Mouse (Mus musculus): Measurements from ENCODE around the gene Apoe. TPM values are rescaled to one million over a fixed set of nuclear protein-coding genes. Genes with fewer than 3 reads are reported as not detected.

Apoe gene
- polyA plus RNA-seq (2015; fragmentation: Nextera tagmentation; extraction: Ambion mirVana): 3,720 and 4,229 TPM in 2 replicates

DNA sequence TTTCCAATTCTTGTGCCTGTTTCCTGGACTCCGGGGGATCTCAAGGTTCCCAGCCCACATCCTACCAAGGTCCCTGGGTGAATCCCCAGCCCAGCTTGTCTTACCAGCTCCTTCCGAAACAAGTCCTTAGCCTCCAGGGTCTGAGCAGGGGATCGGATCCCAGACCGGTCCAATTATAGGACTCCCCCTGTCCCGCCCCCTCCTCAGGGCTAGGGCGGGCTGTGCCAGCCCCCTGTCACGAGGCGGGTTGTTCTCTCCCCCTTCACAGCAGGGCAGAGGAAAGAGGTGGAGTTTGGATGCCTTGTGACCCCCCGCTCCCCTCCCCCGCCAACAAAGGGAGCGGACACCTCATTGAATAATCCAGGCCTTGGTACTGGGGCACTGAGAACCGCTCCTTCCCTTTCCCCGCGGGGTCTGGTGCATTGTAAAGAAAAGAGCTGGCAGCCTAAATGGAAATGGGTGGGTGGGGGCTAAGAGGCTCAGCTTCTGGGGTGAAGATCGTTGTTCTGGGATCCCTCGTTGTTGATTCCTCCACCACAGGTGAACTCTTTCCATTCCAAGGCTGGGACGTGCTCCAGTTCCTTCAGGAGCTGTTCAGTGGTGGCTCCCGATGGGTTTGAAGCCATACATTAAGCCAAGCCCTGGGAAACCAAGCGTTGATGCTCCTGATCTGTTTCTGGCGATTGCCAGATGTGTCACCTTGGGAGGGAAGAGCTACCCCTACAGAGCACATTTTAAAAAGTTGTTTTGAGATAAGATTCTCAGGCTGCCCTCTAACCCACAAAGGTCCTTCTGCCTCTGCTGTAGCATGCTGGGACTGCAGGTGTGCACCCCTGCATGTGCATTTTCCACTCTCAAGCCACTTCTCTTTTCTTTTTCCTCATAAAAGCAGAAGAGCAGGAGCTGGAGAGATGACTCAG is at the start of gene Apoe:
Gene Apoe, minus strand, starts transcription at position 282 of the 920 bp plus-strand sequence.
- H3K9me3 ChIP-seq (replicated peaks; ENCODE audit: control insufficient read depth, low read length): no peaks in the 10 kb centered on the region
- WGBS (ENCODE audit: insufficient replicate concordance): 1% methylated on average over 20 of the region's 20 CpGs
- H3K27ac ChIP-seq (ENCODE audit: low read length): peak within 1 kb of the TSS; percentile 79
- peak; percentile 76 for ATAC-seq (ENCODE audit: low read depth)
- peak within 1 kb of the TSS; percentile 44 for H3K4me2 ChIP-seq (ENCODE audit: low read depth, low read length)
- no peaks in the 10 kb centered on the region for H3K27me3 ChIP-seq (ENCODE audit: control insufficient read depth, insufficient read depth, low read depth, low read length)
- H3K9ac ChIP-seq (ENCODE audit: low read depth, low read length): peak within 1 kb of the TSS; percentile 53
- peaks cover 56% of the 10 kb centered on the region for H3K4me1 ChIP-seq (ENCODE audit: control insufficient read depth, low read depth, low read length)
- H3K36me3 ChIP-seq (ENCODE audit: control insufficient read depth, insufficient read depth): peaks cover 8% of the 10 kb centered on the region; the same call in 1 of the 2 replicates
- H3K4me3 ChIP-seq (ENCODE audit: low read depth, low read length): peak within 1 kb of the TSS; percentile 59

DNA sequence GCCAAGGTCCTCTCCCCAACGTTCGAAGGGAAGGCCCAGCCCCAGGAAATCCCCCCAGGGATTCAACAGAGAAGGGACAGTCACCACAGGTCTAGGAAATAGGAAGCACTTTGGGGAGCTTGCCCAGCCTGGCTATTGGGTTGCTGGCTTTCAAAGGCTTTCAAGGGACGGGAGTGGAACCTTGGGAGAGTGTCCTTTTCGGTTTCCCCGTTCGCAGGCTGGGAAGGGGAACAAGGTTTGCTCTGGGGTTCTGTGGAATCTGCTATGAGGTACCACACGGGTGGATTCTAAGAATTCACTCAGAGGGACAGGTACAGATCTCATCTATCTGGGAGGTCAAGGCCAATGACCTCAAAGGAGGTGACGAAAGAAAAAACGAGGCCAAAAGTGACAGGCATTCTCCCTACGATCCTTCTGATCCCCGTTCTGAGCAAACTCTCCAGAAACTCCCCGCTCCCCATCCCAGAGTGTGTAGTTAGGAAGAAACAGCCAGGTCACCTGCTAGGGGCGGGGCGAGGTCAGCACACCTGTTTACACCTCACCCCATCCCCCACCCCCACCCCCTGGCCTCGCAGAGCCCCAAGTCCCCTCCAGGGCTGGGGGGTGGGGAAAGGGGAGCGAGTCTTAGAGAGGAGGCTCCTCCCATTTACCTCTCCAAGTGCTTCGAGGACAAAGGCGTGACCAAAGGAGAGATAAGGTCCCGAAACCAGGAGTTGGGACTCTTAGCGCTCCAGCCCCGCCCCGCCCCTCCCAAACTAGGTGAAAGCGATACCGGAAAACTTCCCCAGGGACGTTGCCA is 48.6 kb upstream of the Apoe start:
- Histone ChIP-seq H3K36me3 (ENCODE audit: control insufficient read depth, insufficient read depth) (no peaks in the 10 kb centered on the region), H3K27ac (ENCODE audit: low read length) (0 out of 2 replicates have a peak overlapping the region, but pooled peaks have one; percentile 8), H3K4me3 (ENCODE audit: low read depth, low read length) (peak overlapping the region; percentile 67), H3K9ac (ENCODE audit: low read depth, low read length) (no peak overlapping the region), H3K9me3 (replicated peaks; ENCODE audit: control insufficient read depth, low read length) (no peaks in the 10 kb centered on the region), H3K4me1 (ENCODE audit: control insufficient read depth, low read depth, low read length) (peaks cover 38% of the 10 kb centered on the region), H3K27me3 (ENCODE audit: control insufficient read depth, insufficient read depth, low read depth, low read length) (no peaks in the 10 kb centered on the region), H3K4me2 (ENCODE audit: low read depth, low read length) (peak overlapping the region; percentile 93)
- 7% methylated on average over 25 of the region's 25 CpGs for WGBS (ENCODE audit: insufficient replicate concordance)
- no peak for ATAC-seq (ENCODE audit: low read depth)

DNA sequence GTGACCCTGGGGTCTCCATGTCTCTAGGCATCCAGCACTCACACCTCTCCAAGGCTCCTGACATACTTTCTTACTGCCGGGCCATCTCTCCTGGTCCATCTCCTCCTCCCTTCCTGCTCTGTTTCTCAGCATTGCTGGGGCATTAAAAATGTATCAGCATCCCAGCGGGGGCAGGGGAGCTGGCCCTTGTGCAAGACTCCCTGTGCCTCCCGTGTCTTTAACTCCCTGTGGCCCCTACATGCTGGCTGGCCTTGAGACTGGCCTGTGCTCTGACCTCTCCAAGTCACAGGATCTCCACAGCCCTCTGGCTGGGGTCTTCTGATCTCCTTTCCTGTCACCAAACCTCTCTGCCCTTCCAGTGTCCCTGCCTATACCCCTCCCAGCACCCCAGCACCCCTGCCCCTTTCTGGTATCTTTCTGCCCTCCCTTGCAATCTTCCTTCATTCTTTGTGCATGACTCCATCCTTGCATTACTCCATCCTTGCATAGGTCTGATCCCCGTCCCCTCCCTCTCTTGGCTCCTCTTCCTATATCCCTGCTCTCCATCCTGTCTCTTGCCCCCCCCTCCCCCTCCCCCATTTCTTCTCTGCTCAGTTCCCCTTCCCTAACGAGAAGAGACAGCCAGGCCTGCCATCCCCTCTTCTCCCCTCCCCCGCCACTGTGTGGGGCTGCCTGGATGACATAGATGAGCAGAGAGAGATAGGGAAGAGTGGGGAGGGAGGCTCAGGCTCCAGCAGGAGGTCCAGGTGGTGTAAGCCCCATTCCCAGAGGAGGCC is 47.6 kb upstream of the Apoe start:
- Histone ChIP-seq H3K36me3 (ENCODE audit: control insufficient read depth, insufficient read depth) (no peaks in the 10 kb centered on the region), H3K4me1 (ENCODE audit: control insufficient read depth, low read depth, low read length) (peaks cover 42% of the 10 kb centered on the region), H3K9ac (ENCODE audit: low read depth, low read length) (no peak overlapping the region), H3K4me2 (ENCODE audit: low read depth, low read length) (no peak overlapping the region), H3K27ac (ENCODE audit: low read length) (no peak overlapping the region), H3K9me3 (replicated peaks; ENCODE audit: control insufficient read depth, low read length) (no peaks in the 10 kb centered on the region), H3K27me3 (ENCODE audit: control insufficient read depth, insufficient read depth, low read depth, low read length) (no peaks in the 10 kb centered on the region), H3K4me3 (ENCODE audit: low read depth, low read length) (no peak overlapping the region)
- ATAC-seq (ENCODE audit: low read depth): no peak
- 37% methylated on average over 6 of the region's 6 CpGs for WGBS (ENCODE audit: insufficient replicate concordance)

DNA sequence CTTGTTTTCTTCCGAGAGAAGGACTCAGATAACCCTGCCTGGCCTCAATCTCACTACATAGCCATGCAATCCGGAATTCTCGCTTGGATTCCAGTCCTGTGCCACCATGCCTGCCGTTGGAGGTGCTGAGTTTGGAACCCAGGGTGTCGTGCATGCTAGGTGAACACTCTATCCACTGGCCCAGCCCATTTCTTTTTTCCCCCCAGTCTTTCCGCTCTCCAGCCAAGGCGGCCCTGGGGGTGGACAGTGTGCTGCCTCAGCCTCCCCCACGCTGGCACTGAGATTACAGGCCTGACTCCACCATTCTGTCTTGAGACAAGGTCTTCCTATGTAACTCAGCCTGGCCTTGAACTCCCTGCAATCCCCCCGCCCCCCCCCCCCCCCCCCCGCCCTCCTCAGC is 47.0 kb upstream of the Apoe start:
- H3K4me1 ChIP-seq (ENCODE audit: control insufficient read depth, low read depth, low read length): peaks cover 43% of the 10 kb centered on the region
- H3K9ac ChIP-seq (ENCODE audit: low read depth, low read length): no peak overlapping the region
- no peak for ATAC-seq (ENCODE audit: low read depth)
- H3K4me3 ChIP-seq (ENCODE audit: low read depth, low read length): no peak overlapping the region
- no peaks in the 10 kb centered on the region for H3K9me3 ChIP-seq (replicated peaks; ENCODE audit: control insufficient read depth, low read length)
- no peak overlapping the region for H3K27ac ChIP-seq (ENCODE audit: low read length)
- no peaks in the 10 kb centered on the region for H3K27me3 ChIP-seq (ENCODE audit: control insufficient read depth, insufficient read depth, low read depth, low read length)
- no peak overlapping the region for H3K4me2 ChIP-seq (ENCODE audit: low read depth, low read length)
- H3K36me3 ChIP-seq (ENCODE audit: control insufficient read depth, insufficient read depth): no peaks in the 10 kb centered on the region
- 73% methylated on average over 9 of the region's 10 CpGs for WGBS (ENCODE audit: insufficient replicate concordance)

DNA sequence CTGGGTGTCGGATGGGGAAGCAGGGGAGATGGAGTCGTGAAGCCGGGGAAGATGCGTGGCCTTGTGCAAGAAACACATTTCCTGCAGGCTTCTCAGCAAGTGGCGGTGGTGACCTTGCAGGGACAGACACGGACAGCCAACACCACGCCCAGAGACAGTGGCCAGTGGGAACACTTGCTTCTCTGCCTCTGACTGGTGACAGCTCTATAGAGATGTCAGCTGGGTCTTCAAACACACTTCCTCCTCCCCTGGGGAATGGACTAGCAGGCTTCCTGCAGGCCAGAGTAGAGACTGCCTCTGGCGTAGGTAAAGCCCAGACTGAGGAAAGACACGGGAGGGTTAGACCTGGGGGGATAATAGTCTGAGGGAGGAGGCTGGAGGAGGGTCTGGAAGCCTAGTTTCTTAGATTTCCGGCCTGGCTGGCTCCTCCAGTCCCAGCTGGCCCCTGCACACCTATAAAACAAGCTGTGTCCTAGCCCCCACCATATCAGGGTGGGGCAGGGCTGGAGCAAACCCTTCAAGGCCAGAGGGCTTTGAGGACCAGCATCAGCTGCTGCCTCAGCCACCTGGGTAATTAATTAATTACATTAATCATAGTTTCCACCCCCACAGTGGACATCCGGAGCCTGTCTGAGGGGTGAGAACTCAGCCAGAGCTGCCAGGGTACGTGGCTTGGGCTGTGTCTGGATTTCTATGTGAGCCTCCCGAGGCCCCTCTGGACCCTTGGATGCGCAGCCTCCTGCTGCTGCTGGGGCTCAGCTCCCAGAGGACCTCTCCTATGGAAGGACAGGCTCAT is 45.8 kb upstream of the Apoe start:
- H3K27me3 ChIP-seq (ENCODE audit: control insufficient read depth, insufficient read depth, low read depth, low read length): no peaks in the 10 kb centered on the region
- no peak overlapping the region for H3K4me3 ChIP-seq (ENCODE audit: low read depth, low read length)
- H3K9ac ChIP-seq (ENCODE audit: low read depth, low read length): no peak overlapping the region
- no peaks in the 10 kb centered on the region for H3K36me3 ChIP-seq (ENCODE audit: control insufficient read depth, insufficient read depth)
- no peak for ATAC-seq (ENCODE audit: low read depth)
- H3K9me3 ChIP-seq (replicated peaks; ENCODE audit: control insufficient read depth, low read length): no peaks in the 10 kb centered on the region
- WGBS (ENCODE audit: insufficient replicate concordance): 46% methylated on average over 14 of the region's 14 CpGs
- no peak overlapping the region for H3K27ac ChIP-seq (ENCODE audit: low read length)
- no peak overlapping the region for H3K4me2 ChIP-seq (ENCODE audit: low read depth, low read length)
- H3K4me1 ChIP-seq (ENCODE audit: control insufficient read depth, low read depth, low read length): peaks cover 35% of the 10 kb centered on the region

DNA sequence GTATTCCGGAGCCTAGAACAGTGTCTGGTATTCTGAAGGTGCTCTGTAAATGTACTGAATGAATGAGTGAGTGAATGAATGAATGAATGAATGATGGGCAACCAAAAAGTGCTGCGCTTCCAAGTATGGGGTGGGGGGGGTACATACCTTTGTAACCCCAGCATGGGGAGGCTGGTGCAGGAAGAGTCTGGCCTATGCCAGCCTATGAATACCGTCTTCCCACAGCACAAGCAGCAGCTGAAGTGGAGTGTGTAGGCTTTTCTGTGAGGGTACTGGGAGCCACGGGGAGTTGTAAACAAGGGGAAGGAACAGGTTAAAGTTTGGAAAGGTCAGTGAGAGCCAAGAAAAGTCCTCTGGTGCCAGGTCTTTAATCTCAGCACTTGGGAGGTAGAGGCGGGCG is 44.8 kb upstream of the Apoe start:
- no peaks in the 10 kb centered on the region for H3K27me3 ChIP-seq (ENCODE audit: control insufficient read depth, insufficient read depth, low read depth, low read length)
- no peak overlapping the region for H3K4me3 ChIP-seq (ENCODE audit: low read depth, low read length)
- H3K36me3 ChIP-seq (ENCODE audit: control insufficient read depth, insufficient read depth): no peaks in the 10 kb centered on the region
- H3K4me2 ChIP-seq (ENCODE audit: low read depth, low read length): no peak overlapping the region
- H3K9ac ChIP-seq (ENCODE audit: low read depth, low read length): no peak overlapping the region
- H3K9me3 ChIP-seq (replicated peaks; ENCODE audit: control insufficient read depth, low read length): no peaks in the 10 kb centered on the region
- 54% methylated on average over 6 of the region's 6 CpGs for WGBS (ENCODE audit: insufficient replicate concordance)
- no peak for ATAC-seq (ENCODE audit: low read depth)
- no peak overlapping the region for H3K27ac ChIP-seq (ENCODE audit: low read length)
- H3K4me1 ChIP-seq (ENCODE audit: control insufficient read depth, low read depth, low read length): peaks cover 26% of the 10 kb centered on the region

DNA sequence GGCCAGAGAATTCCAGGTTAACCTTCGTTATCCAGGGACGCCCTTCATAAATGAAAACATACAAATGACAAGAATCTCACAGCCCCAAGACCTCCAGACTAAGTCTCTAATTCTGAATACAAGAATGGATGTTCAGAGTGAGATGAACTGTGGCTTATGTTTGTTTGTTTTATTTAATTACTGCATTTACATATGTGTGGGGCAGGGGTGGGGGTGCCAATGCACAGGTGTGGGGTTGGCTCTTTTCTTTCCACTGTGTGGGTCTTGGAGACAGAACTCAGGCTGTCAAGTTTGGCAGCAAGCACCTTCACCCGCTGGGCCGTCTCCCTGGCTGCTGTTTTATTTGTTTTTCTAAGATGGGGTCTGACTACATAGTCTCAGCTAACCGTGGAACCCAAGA is 43.5 kb upstream of the Apoe start:
- 65% methylated on average over 5 of the region's 5 CpGs for WGBS (ENCODE audit: insufficient replicate concordance)
- H3K9me3 ChIP-seq (replicated peaks; ENCODE audit: control insufficient read depth, low read length): no peaks in the 10 kb centered on the region
- H3K9ac ChIP-seq (ENCODE audit: low read depth, low read length): no peak overlapping the region
- H3K27ac ChIP-seq (ENCODE audit: low read length): no peak overlapping the region
- no peak for ATAC-seq (ENCODE audit: low read depth)
- H3K36me3 ChIP-seq (ENCODE audit: control insufficient read depth, insufficient read depth): no peaks in the 10 kb centered on the region
- no peaks in the 10 kb centered on the region for H3K27me3 ChIP-seq (ENCODE audit: control insufficient read depth, insufficient read depth, low read depth, low read length)
- H3K4me3 ChIP-seq (ENCODE audit: low read depth, low read length): no peak overlapping the region
- no peak overlapping the region for H3K4me2 ChIP-seq (ENCODE audit: low read depth, low read length)
- peaks cover 14% of the 10 kb centered on the region for H3K4me1 ChIP-seq (ENCODE audit: control insufficient read depth, low read depth, low read length)

All from liver, embryonic 16.5 days (tissue).